Mouse (Mus musculus): ENCODE measurements around the gene Bola3.

- TF ChIP-seq CTCF (IDR thresholded peaks at IDR 0.05; ENCODE audit: borderline replicate concordance, insufficient read depth, low read depth, low read length) (no peak), POLR2A (IDR thresholded peaks at IDR 0.05; ENCODE audit: borderline replicate concordance, insufficient read depth, low read length) (no peak)
Measured at GRCm38 (mm10) chr6:83395544-83396229, 46.7 kb downstream of the Bola3 start.
